Mouse (Mus musculus) thymus, postnatal 0 days (tissue): ENCODE data around the gene Gm13539. TPM values are rescaled to one million over a fixed set of nuclear protein-coding genes. Genes with fewer than 3 reads are reported as not detected.
"Not testable (repeated sequence)": the region's sequence is repeated elsewhere in the genome, so short reads cannot be mapped to it uniquely, and the experiment has no call there.

Source experiments
- DNase-seq: peaks from one replicate; pipeline ENCODE4 v3.0.0-alpha.2; 2015; ENCODE audit warnings: low spot score
- polyA plus RNA-seq: library from polyadenylated mRNA; unstranded; fragments of >200 nt; fragmentation: Nextera tagmentation; extraction: Ambion mirVana; gene quantifications from 2 replicates; pipeline ENCODE4 v1.2.1, GENCODE M21; 2015

Gm13539 gene
- 2.3 and 2.6 TPM in 2 replicates for polyA plus RNA-seq

GRCm38 (mm10) chr2:25781957-25782356, at the start of gene Gm13539:
Gm13539 (plus strand) TSS chr2:25782257.
- DNase-seq, result no peak

GRCm38 (mm10) chr2:25733199-25733930, 48.7 kb upstream of the Gm13539 start:
- DNase-seq, result no peak

- DNase-seq, result not testable (repeated sequence)
Observed at GRCm38 (mm10) chr2:25736709-25737108, 45.3 kb upstream of the Gm13539 start, which contains the start of gene Obp2b. Obp2b (plus strand) TSS chr2:25737009.

- no peak for DNase-seq
Observed at GRCm38 (mm10) chr2:25741671-25742070, 40.4 kb upstream of the Gm13539 start.

- no peak for DNase-seq
Observed at GRCm38 (mm10) chr2:25754201-25754600, 27.9 kb upstream of the Gm13539 start.

GRCm38 (mm10) chr2:25758064-25758625, 23.9 kb upstream of the Gm13539 start:
- no peak for DNase-seq

GRCm38 (mm10) chr2:25765269-25765668, 16.8 kb upstream of the Gm13539 start, which contains the start of gene Lcn3:
Lcn3 (plus strand) TSS chr2:25765569.
- no peak for DNase-seq

- no peak for DNase-seq
Observed at GRCm38 (mm10) chr2:25767764-25768163, 14.3 kb upstream of the Gm13539 start.

- no peak for DNase-seq
Observed at GRCm38 (mm10) chr2:25773507-25773906, 8.6 kb upstream of the Gm13539 start.

- DNase-seq, result no peak
Observed at GRCm38 (mm10) chr2:25774640-25775039, 7.4 kb upstream of the Gm13539 start.

GRCm38 (mm10) chr2:25775991-25776390, 6.1 kb upstream of the Gm13539 start:
- no peak for DNase-seq

- no peak for DNase-seq
Observed at GRCm38 (mm10) chr2:25776717-25777116, 5.3 kb upstream of the Gm13539 start, which contains the start of gene Lcn11. Lcn11 (plus strand) TSS chr2:25777017.

GRCm38 (mm10) chr2:25779076-25779475, 3.0 kb upstream of the Gm13539 start:
- no peak for DNase-seq

GRCm38 (mm10) chr2:25780921-25781320, 1.1 kb upstream of the Gm13539 start:
- DNase-seq, result no peak

- DNase-seq, result no peak
Observed at GRCm38 (mm10) chr2:25785573-25786322, 3.7 kb downstream of the Gm13539 start.

GRCm38 (mm10) chr2:25789092-25789491, 7.0 kb downstream of the Gm13539 start:
- no peak for DNase-seq

GRCm38 (mm10) chr2:25797635-25798034, 15.6 kb downstream of the Gm13539 start:
- no peak for DNase-seq

- no peak for DNase-seq
Observed at GRCm38 (mm10) chr2:25798065-25798464, 16.0 kb downstream of the Gm13539 start.

- no peak for DNase-seq
Observed at GRCm38 (mm10) chr2:25811711-25812110, 29.7 kb downstream of the Gm13539 start.

GRCm38 (mm10) chr2:25813364-25813763, 31.3 kb downstream of the Gm13539 start:
- DNase-seq, result no peak

GRCm38 (mm10) chr2:25815748-25816147, 33.7 kb downstream of the Gm13539 start, which contains the start of gene Glt6d1:
Glt6d1 (minus strand) TSS chr2:25815848.
- DNase-seq, result not testable (repeated sequence)

- DNase-seq, result no peak
Observed at GRCm38 (mm10) chr2:25822806-25823205, 40.7 kb downstream of the Gm13539 start, which contains the start of gene Lcn9. Lcn9 (plus strand) TSS chr2:25823153.
